8 mouse cellular contexts compared by ENCODE assay signal in the genomic region with DNA sequence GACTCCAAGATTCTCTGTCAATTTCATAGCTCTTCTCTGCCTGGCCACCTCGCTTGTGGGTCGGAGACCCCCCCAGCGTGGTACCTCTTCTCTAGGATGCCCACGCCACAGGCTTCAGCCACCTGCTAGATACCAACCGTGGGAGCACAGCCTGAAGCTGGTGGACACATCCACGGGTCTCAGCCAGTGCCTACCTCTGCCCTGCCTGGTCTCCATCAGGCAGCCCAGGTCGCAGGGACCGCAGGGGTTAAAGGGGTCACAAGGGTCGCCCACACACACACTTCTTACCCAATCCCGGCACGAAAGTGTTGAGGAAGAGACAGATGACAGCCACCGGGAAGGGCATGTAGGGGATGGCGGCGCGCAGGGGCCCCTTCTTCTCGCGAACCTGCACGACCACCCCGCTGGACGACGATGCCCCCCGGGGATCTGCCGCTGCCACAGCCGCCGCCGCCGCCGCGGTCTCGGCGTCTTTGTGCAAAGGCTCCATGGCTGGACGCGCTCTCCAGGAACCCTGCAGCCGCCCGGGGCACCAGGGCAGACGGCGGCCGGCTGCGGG. TPM values are rescaled to one million over a fixed set of nuclear protein-coding genes. Genes with fewer than 3 reads are reported as not detected.
DNase-seq lines count a peak whose midpoint lies in the region; ATAC-seq and TF ChIP-seq lines count a peak whose summit lies in the region.

No protein-coding gene starts in this region.

- intact Hi-C loops in gastrocnemius, postnatal 14 days (cut with DNase I; ENCODE audit: low total_unique reads) = no loop called here

- H3K4me1 ChIP-seq in heart, embryonic 10.5 days = peaks cover 24% of the 10 kb centered on the region
- peaks cover 2% of the 10 kb centered on the region for H3K4me1 ChIP-seq in ES-Bruce4 (ENCODE audit: control insufficient read depth, insufficient read depth, low read length)
- 0 out of 2 replicates have a peak, but pooled peaks cover 5% of the 10 kb centered on the region for H3K4me1 ChIP-seq in heart, postnatal 0 days (ENCODE audit: control insufficient read depth, insufficient read depth)

- TF ChIP-seq CTCF in ES-Bruce4 (IDR thresholded peaks at IDR 0.05; ENCODE audit: low read depth, low read length) = no peak
- no peak for TF ChIP-seq CTCF in heart, postnatal 0 days (IDR thresholded peaks at IDR 0.05; ENCODE audit: low read depth)

- no peak for DNase-seq in heart, embryonic 10.5 days (ENCODE audit: low spot score)
- DNase-seq in heart, adult 8-10 months (ENCODE audit: low spot score) = no peak
- DNase-seq in heart, postnatal 0 days (ENCODE audit: low spot score) = no peak
- peak; percentile 13 for DNase-seq in mesoderm, embryonic 11.5 days (ENCODE audit: low read depth, low spot score)
- DNase-seq in thymus, postnatal 25 days = no peak
- no peak for DNase-seq in gastrocnemius, postnatal 14 days

- no peak for TF ChIP-seq POLR2A in ES-Bruce4 (IDR thresholded peaks at IDR 0.05; ENCODE audit: insufficient read depth, low read length)

- WGBS in heart, embryonic 10.5 days = 6% methylated on average over 39 of the region's 39 CpGs
- 3% methylated on average over 38 of the region's 39 CpGs for WGBS in heart, postnatal 0 days

- peaks cover 98% of the 10 kb centered on the region for H3K27me3 ChIP-seq in heart, embryonic 10.5 days (ENCODE audit: insufficient read depth, poor library complexity, severe bottlenecking)
- H3K27me3 ChIP-seq in ES-Bruce4 (ENCODE audit: control insufficient read depth, insufficient read depth, low read length, poor library complexity, severe bottlenecking) = no peaks in the 10 kb centered on the region
- peaks cover 83% of the 10 kb centered on the region for H3K27me3 ChIP-seq in heart, postnatal 0 days (ENCODE audit: control insufficient read depth, insufficient read depth, low read length)

- H3K27ac ChIP-seq in heart, embryonic 10.5 days = 0 out of 2 replicates have a peak overlapping the region, but pooled peaks have one; percentile 42
- H3K27ac ChIP-seq in ES-Bruce4 (ENCODE audit: insufficient read depth, low read length) = no peak overlapping the region
- no peak overlapping the region for H3K27ac ChIP-seq in heart, postnatal 0 days (ENCODE audit: low read depth)

- H3K36me3 ChIP-seq in heart, embryonic 10.5 days = no peaks in the 10 kb centered on the region
- no peaks in the 10 kb centered on the region for H3K36me3 ChIP-seq in ES-Bruce4 (ENCODE audit: control insufficient read depth, insufficient read depth, low read length, poor library complexity, severe bottlenecking)
- no peaks in the 10 kb centered on the region for H3K36me3 ChIP-seq in heart, postnatal 0 days (replicated peaks; ENCODE audit: control insufficient read depth, insufficient read depth, low read length)

- no peak overlapping the region for H3K9ac ChIP-seq in ES-Bruce4 (ENCODE audit: low read depth, poor library complexity, severe bottlenecking)
- H3K9ac ChIP-seq in heart, postnatal 0 days (replicated peaks; ENCODE audit: low read depth, low read length) = no peak overlapping the region

- TF ChIP-seq EP300 in ES-Bruce4 (IDR thresholded peaks at IDR 0.05; ENCODE audit: insufficient read depth, low read depth, low read length) = no peak
- no peak for TF ChIP-seq EP300 in heart, postnatal 0 days (IDR thresholded peaks at IDR 0.05; ENCODE audit: low read depth)

- H3K4me3 ChIP-seq in heart, embryonic 10.5 days = peak overlapping the region; percentile 62
- peak overlapping the region; percentile 36 for H3K4me3 ChIP-seq in ES-Bruce4 (ENCODE audit: low read depth, low read length)
- peak overlapping the region; percentile 40 for H3K4me3 ChIP-seq in heart, postnatal 0 days (ENCODE audit: low read depth, low read length)

- peak overlapping the region; percentile 60 for H3K4me2 ChIP-seq in heart, postnatal 0 days (ENCODE audit: low read depth, low read length)

- ATAC-seq in heart, postnatal 0 days (ENCODE audit: insufficient read depth, low read depth) = no peak
- ATAC-seq in cerebellum, adult (ENCODE audit: insufficient number of reproducible peaks, low FRiP score, low TSS enrichment) = no peak

- H3K9me3 ChIP-seq in heart, embryonic 10.5 days = no peaks in the 10 kb centered on the region
- no peaks in the 10 kb centered on the region for H3K9me3 ChIP-seq in ES-Bruce4 (replicated peaks; ENCODE audit: control insufficient read depth, insufficient read depth, low read length, poor library complexity, severe bottlenecking)
- no peaks in the 10 kb centered on the region for H3K9me3 ChIP-seq in heart, postnatal 0 days (replicated peaks; ENCODE audit: control insufficient read depth, low read length)

RNA-seq across cellular contexts. Expression of a gene that starts 0.4 kb away (rescaled TPM):
- polyA plus RNA-seq in heart, embryonic 10.5 days (2016; fragmentation: Nextera tagmentation; extraction: Ambion mirVana) = 0.26 and 0.64 TPM in 2 replicates
- total RNA-seq in heart, adult 8-10 months (2022) = 1 to 10 TPM; 2.4 to 3.2 (median 2.7) TPM
- polyA plus RNA-seq in ES-Bruce4 (2011; ENCODE audit: insufficient read depth, insufficient read length, low read depth, missing spikeins) = 0.36 TPM in 1 of 2 replicates, not detected in the other
- 1.0 and 11.4 TPM in 2 replicates for total RNA-seq in heart, postnatal 0 days (2014; rRNA removed; ENCODE audit: low replicate concordance)
- 0.49 and 0.92 TPM in 2 replicates for polyA plus RNA-seq in heart, postnatal 0 days (2015; fragmentation: Nextera tagmentation; extraction: Ambion mirVana)
- total RNA-seq in gastrocnemius, postnatal 14 days (2021) = 1 to 10 TPM; 1.2 TPM
